Mouse (Mus musculus) liver (tissue): Measurements from ENCODE around the gene Reps1.

ENCODE experiments used
- DNase-seq: peaks from one replicate; pipeline ENCODE4 v3.0.0-alpha.2; 2020; ENCODE audit warnings: mixed read lengths

Gene Reps1

GRCm38 (mm10) chr10:18055696-18056390, at the start of gene Reps1:
Reps1 (plus strand) TSS chr10:18055861.
- peak; percentile 43 for DNase-seq

GRCm38 (mm10) chr10:18006756-18007155, 48.9 kb upstream of the Reps1 start:
- DNase-seq: no peak

- no peak for DNase-seq
These were observed 48.4 kb upstream of the Reps1 start for GRCm38 (mm10) chr10:18007243-18007642.

GRCm38 (mm10) chr10:18008118-18008517, 47.5 kb upstream of the Reps1 start:
- no peak for DNase-seq

- DNase-seq: no peak
These were observed 45.9 kb upstream of the Reps1 start for GRCm38 (mm10) chr10:18009744-18010143.

- no peak for DNase-seq
These were observed 43.9 kb upstream of the Reps1 start for GRCm38 (mm10) chr10:18011761-18012160.

- no peak for DNase-seq
These were observed 35.2 kb upstream of the Reps1 start for GRCm38 (mm10) chr10:18020443-18020842.

GRCm38 (mm10) chr10:18020846-18021245, 34.8 kb upstream of the Reps1 start:
- no peak for DNase-seq

GRCm38 (mm10) chr10:18021576-18022311, 33.9 kb upstream of the Reps1 start:
- DNase-seq: no peak

- peak; percentile 75 for DNase-seq
These were observed 33.3 kb upstream of the Reps1 start for GRCm38 (mm10) chr10:18022312-18022711.

GRCm38 (mm10) chr10:18022741-18023347, 32.8 kb upstream of the Reps1 start, which contains the start of gene Abracl:
Abracl (minus strand) TSS chr10:18023288.
- peak; percentile 81 for DNase-seq

- DNase-seq: no peak
These were observed 21.3 kb upstream of the Reps1 start for GRCm38 (mm10) chr10:18034408-18034807.

GRCm38 (mm10) chr10:18036849-18037248, 18.8 kb upstream of the Reps1 start:
- no peak for DNase-seq

GRCm38 (mm10) chr10:18046380-18046779, 9.3 kb upstream of the Reps1 start:
- DNase-seq: no peak

GRCm38 (mm10) chr10:18047380-18048146, 8.1 kb upstream of the Reps1 start:
- DNase-seq: peak; percentile 20

- DNase-seq: peak; percentile 85
These were observed 509 bp upstream of the Reps1 start for GRCm38 (mm10) chr10:18055009-18055695.

GRCm38 (mm10) chr10:18056391-18056745, 707 bp downstream of the Reps1 start:
- DNase-seq: no peak

GRCm38 (mm10) chr10:18058681-18059338, 3.1 kb downstream of the Reps1 start:
- no peak for DNase-seq

GRCm38 (mm10) chr10:18059807-18060206, 4.1 kb downstream of the Reps1 start:
- DNase-seq: no peak

GRCm38 (mm10) chr10:18060778-18061177, 5.1 kb downstream of the Reps1 start:
- DNase-seq: no peak

- DNase-seq: no peak
These were observed 5.9 kb downstream of the Reps1 start for GRCm38 (mm10) chr10:18061533-18061932.
